Mouse (Mus musculus): ENCODE measurements around the gene Fam205a4. TPM values are rescaled to one million over a fixed set of nuclear protein-coding genes. Genes with fewer than 3 reads are reported as not detected.
"Not testable (repeated sequence)": the region's sequence is repeated elsewhere in the genome, so short reads cannot be mapped to it uniquely, and the experiment has no call there.

Gene Fam205a4
- total RNA-seq (2021): 1 to 10 TPM; 1.2 to 1.8 TPM

GRCm38 (mm10) chr4:41965758-41966157 lies at the start of gene Fam205a4:
TSS of gene Fam205a4 (plus strand) at chr4:41966058.
- DNase-seq: not testable (repeated sequence)

GRCm38 (mm10) chr4:41941272-41941671 lies 24.6 kb upstream of the Fam205a4 start, which contains the start of gene Gm20878:
TSS of gene Gm20878 (plus strand) at chr4:41941572.
- not testable (repeated sequence) for DNase-seq

Other genes with a start within 250 kb of the Fam205a4 start
- 100 to 1,000 TPM; 143 to 154 TPM for gene Dctn3, start 242.9 kb upstream of the Fam205a4 start, total RNA-seq (2021)
- not detected for gene Arid3c, start 234.9 kb upstream of the Fam205a4 start, total RNA-seq (2021)
- gene Galt, start 210.8 kb upstream of the Fam205a4 start, total RNA-seq (2021): 10 to 100 TPM; 51.5 to 52.1 TPM
- gene Sigmar1, start 209.9 kb upstream of the Fam205a4 start, total RNA-seq (2021): 10 to 100 TPM; 38.6 to 41.1 TPM
- gene Ccl27a, start 191.8 kb upstream of the Fam205a4 start, total RNA-seq (2021): 100 to 1,000 TPM; 137 to 138 TPM
- not detected for gene Gm21541, start 62.4 kb upstream of the Fam205a4 start, total RNA-seq (2021)
- 10 to 100 TPM; 17.4 to 20.9 TPM for gene Gm20878, start 24.5 kb upstream of the Fam205a4 start, total RNA-seq (2021)
- gene Gm21093, start 68.7 kb downstream of the Fam205a4 start, total RNA-seq (2021): 1 to 10 TPM; 2.7 to 3.4 TPM
- gene Gm3893, start 125.1 kb downstream of the Fam205a4 start, total RNA-seq (2021): not detected
- gene Gm13304, start 148.8 kb downstream of the Fam205a4 start, total RNA-seq (2021): 10 to 100 TPM; 13.5 to 15.8 TPM
- gene Gm13306, start 187.4 kb downstream of the Fam205a4 start, total RNA-seq (2021): 10 to 100 TPM in 1 of 2 experiments, 1 to 10 TPM in 1; 7.6 to 10.8 TPM
- gene Gm13305, start 202.5 kb downstream of the Fam205a4 start, total RNA-seq (2021): 1 to 10 TPM; 2.1 to 5.0 TPM